Mouse (Mus musculus) left cerebral cortex, postnatal 36 days (tissue): ENCODE data around the gene Mccc2. TPM values are rescaled to one million over a fixed set of nuclear protein-coding genes. Genes with fewer than 3 reads are reported as not detected.
"Not testable (repeated sequence)": the region's sequence is repeated elsewhere in the genome, so short reads cannot be mapped to it uniquely, and the experiment has no call there.

ENCODE experiments used
- DNase-seq, 2 experiments: peaks; one replicate each; pipeline ENCODE4 v3.0.0; 2021 to 2022; ENCODE audit warnings: low spot score in 2 of 2, mixed read lengths in 1 of 2
- intact Hi-C: fragments of 180-260 bp; cut with DNase I; formaldehyde crosslinking; loops from one replicate; pipeline ENCODE4 v1.15.1; 2025
- total RNA-seq, 2 experiments: library from RNA; stranded (reverse); gene quantifications; 2 replicates each; pipeline ENCODE4 v1.2.3; 2021

Mccc2 gene
- total RNA-seq = 10 to 100 TPM; 21.4 to 24.5 TPM

GRCm38 (mm10) chr13:100014906-100015895, at the start of gene Mccc2:
Mccc2 (minus strand) TSS chr13:100015639.
- intact Hi-C loops = loop anchor here (10.0 kb wide), 1 partner anchor 660 kb away; no protein-coding TSS in a partner anchor
- DNase-seq = peak; percentile 75 to 78

GRCm38 (mm10) chr13:100063936-100064335, 48.5 kb upstream of the Mccc2 start:
- intact Hi-C loops = no loop called here
- no peak for DNase-seq

GRCm38 (mm10) chr13:100057738-100058137, 42.3 kb upstream of the Mccc2 start:
- DNase-seq, intact Hi-C loops: not testable (repeated sequence)

GRCm38 (mm10) chr13:100026013-100026412, 10.6 kb upstream of the Mccc2 start:
- DNase-seq = no peak
- intact Hi-C loops = loop anchor here (5.0 kb wide), 1 partner anchor 61 kb away; no protein-coding TSS in a partner anchor

GRCm38 (mm10) chr13:100016891-100017290, 1.5 kb upstream of the Mccc2 start:
- DNase-seq = no peak
- intact Hi-C loops = loop anchor here (10.0 kb wide), 1 partner anchor 662 kb away; no protein-coding TSS in a partner anchor

GRCm38 (mm10) chr13:100015937-100016336, 498 bp upstream of the Mccc2 start:
- intact Hi-C loops = loop anchor here (10.0 kb wide), 1 partner anchor 661 kb away; no protein-coding TSS in a partner anchor
- DNase-seq = no peak

- no peak for DNase-seq
- intact Hi-C loops = no loop called here
Observed at GRCm38 (mm10) chr13:100005911-100006496, 9.4 kb downstream of the Mccc2 start.

- peak; percentile 72 to 73 for DNase-seq
- intact Hi-C loops = no loop called here
Observed at GRCm38 (mm10) chr13:100001790-100002196, 13.6 kb downstream of the Mccc2 start.

GRCm38 (mm10) chr13:99999078-99999477, 16.4 kb downstream of the Mccc2 start:
- DNase-seq = no peak
- intact Hi-C loops = no loop called here

GRCm38 (mm10) chr13:99998099-99998498, 17.3 kb downstream of the Mccc2 start:
- no peak for DNase-seq
- intact Hi-C loops = no loop called here

GRCm38 (mm10) chr13:99989592-99989991, 25.8 kb downstream of the Mccc2 start:
- no peak for DNase-seq
- intact Hi-C loops = loop anchor here (10.0 kb wide), 1 partner anchor 125 kb away; no protein-coding TSS in a partner anchor

GRCm38 (mm10) chr13:99983320-99983719, 32.1 kb downstream of the Mccc2 start:
- intact Hi-C loops = loop anchor here (10.0 kb wide), 1 partner anchor 119 kb away; no protein-coding TSS in a partner anchor
- no peak for DNase-seq

GRCm38 (mm10) chr13:99979406-99979805, 36.0 kb downstream of the Mccc2 start:
- DNase-seq = no peak
- intact Hi-C loops = no loop called here

- intact Hi-C loops = no loop called here
- DNase-seq = no peak
Observed at GRCm38 (mm10) chr13:99970089-99970488, 45.4 kb downstream of the Mccc2 start.

- DNase-seq = peak in 1 of 2 experiments; percentile 28
- intact Hi-C loops = no loop called here
Observed at GRCm38 (mm10) chr13:99967013-99967678, 48.3 kb downstream of the Mccc2 start.

- no peak for DNase-seq
- intact Hi-C loops = no loop called here
Observed at GRCm38 (mm10) chr13:99963814-99964213, 51.6 kb downstream of the Mccc2 start.

GRCm38 (mm10) chr13:99961661-99962060, 53.8 kb downstream of the Mccc2 start:
- intact Hi-C loops = no loop called here
- no peak for DNase-seq

- no peak for DNase-seq
- intact Hi-C loops = no loop called here
Observed at GRCm38 (mm10) chr13:99955591-99955944, 59.9 kb downstream of the Mccc2 start.

- DNase-seq = no peak
- intact Hi-C loops = no loop called here
Observed at GRCm38 (mm10) chr13:99954902-99955590, 60.4 kb downstream of the Mccc2 start.
